Mouse (Mus musculus) natural killer cell, adult 2 months (primary cell): ENCODE measurements around the gene Mmp17.
"Not testable (repeated sequence)": the region's sequence is repeated elsewhere in the genome, so short reads cannot be mapped to it uniquely, and the experiment has no call there.

ENCODE experiments used
- DNase-seq, 2 experiments: peaks; one replicate each; pipeline ENCODE4 v3.0.0; 2022; ENCODE audit warnings: low spot score in 2 of 2

Mmp17 gene

GRCm38 (mm10) chr5:129590915-129591314 lies 6.9 kb downstream of the Mmp17 start:
- DNase-seq, result no peak

- peak; percentile 65 to 78 for DNase-seq
Observed at GRCm38 (mm10) chr5:129594116-129595114, 10.4 kb downstream of the Mmp17 start.

- no peak for DNase-seq
Observed at GRCm38 (mm10) chr5:129602071-129602487, 18.1 kb downstream of the Mmp17 start.

- no peak for DNase-seq
Observed at GRCm38 (mm10) chr5:129607476-129607875, 23.5 kb downstream of the Mmp17 start.

- peak; percentile 25 to 51 for DNase-seq
Observed at GRCm38 (mm10) chr5:129611060-129611459, 27.1 kb downstream of the Mmp17 start.

- DNase-seq, result not testable (repeated sequence)
Observed at GRCm38 (mm10) chr5:129620600-129620999, 36.6 kb downstream of the Mmp17 start.

DNA sequence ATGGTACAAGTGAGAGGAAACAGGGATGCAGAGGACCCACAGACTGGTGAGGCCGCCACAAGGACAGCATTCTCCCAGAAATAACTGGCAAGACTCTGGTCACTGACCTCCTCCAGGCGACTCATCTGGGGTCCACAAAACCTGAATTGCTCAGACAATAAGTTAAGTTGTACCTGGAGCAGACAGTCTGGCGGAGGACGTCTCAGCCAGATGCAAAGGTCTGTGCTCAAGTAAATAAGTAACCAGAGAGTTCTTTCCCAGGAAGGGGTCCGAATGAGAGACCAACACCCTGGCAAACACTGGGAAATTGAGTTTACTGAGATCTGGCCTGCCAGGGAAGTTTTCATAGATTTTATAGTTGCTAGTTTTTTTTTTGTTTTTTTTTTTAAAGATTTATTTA lies 37.4 kb downstream of the Mmp17 start:
- no peak for DNase-seq

GRCm38 (mm10) chr5:129626099-129626498 lies 42.1 kb downstream of the Mmp17 start:
- no peak for DNase-seq

DNA sequence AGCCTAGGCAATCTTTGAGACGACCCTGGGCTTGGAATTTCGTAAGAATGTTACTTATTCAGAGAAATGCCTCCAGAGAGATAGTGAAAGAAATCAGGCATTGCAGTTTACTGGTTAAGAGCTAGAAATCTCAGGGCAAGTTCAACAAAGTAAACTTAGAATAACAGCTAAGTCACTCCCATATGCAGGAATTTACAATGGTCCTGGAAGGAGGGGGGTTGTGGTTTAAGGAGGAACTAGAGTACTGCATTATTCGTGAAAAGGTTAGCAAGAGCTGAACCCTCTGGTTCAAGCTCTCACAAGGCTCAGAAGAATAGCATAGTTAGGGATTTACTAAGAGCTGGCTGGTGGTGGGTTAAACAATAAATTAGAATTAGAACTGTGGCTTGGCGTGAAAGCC lies 42.6 kb downstream of the Mmp17 start:
- DNase-seq, result not testable (repeated sequence)

DNA sequence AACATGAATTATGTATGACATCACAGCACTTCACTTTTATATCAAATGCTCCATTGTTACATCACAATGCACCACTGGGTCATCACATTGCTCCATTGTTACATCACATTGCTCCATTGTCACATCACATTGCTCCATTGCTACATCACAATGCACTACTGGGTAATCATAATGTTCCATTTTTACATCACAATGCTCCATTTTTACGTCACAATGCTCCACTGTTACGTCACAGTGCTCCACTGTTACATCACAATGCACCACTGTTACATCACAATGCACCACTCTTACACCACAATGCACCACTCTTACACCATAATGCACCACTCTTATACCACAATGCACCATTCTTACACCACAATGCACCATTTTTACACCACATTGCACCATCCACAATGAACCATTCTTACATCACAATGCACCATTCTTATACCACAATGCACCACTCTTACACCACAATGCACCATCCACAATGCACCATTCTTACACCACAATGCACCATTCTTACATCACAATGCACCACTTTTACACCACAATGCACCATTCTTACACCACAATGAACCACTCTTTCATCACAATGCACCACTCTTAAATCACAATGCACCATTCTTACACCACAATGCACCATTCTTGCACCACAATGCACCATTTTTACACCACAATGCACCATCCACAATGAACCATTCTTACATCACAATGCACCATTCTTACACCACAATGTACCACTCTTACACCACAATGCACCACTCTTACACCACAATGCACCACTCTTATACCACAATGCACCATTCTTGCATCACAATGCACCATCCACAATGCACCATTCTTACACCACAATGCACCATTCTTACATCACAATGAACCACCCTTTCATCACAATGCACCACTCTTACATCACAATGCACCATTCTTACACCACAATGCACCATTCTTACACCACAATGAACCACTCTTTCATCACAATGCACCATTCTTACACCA lies 48.6 kb downstream of the Mmp17 start:
- not testable (repeated sequence) for DNase-seq

DNA sequence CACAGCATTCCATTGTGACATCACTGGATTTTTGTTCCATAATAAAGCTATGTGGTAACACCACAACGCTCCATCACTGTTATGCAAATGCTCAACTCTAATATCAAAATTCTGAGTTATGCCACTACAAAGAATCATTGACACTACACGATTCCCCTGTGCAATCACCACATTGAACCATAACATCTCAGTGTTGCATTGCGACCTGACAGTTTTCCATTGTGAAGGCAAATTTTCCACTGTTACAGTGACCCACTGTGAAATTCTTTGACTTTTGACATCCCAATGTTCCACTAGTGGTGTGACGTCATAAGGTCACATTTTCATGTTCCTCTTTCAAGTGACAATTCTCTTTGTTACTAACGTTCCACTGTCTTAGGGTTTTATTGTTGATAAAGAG lies 66.9 kb downstream of the Mmp17 start:
- DNase-seq, result no peak

GRCm38 (mm10) chr5:129657016-129657415 lies 73.0 kb downstream of the Mmp17 start:
- no peak for DNase-seq

DNA sequence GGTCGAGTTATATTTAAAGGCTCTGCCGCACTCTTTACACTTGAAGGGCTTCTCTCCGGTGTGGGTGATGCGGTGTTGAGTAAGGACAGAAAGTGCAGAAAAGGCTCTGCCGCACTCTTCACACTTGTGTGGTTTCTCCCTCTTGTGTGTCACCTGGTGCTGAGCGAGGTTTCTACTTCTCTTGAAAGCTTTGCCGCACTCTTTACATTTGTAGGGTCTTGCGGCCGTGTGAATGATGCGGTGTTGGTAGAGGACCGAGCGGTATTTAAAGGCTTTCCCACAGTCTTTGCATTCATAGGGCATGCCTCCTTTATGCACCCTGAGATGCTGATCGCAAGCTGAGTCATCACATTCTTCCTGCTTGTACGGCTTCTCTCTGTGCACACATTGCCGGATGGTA lies 74.0 kb downstream of the Mmp17 start:
- DNase-seq, result no peak
